ENCODE assay signal across 9 mouse cellular contexts in genomic region chr11:75346556-75347187, GRCm38 (mm10). TPM values are rescaled to one million over a fixed set of nuclear protein-coding genes. Genes with fewer than 3 reads are reported as not detected.
DNase-seq lines count a peak whose midpoint lies in the region; ATAC-seq lines count a peak whose summit lies in the region.
"Had no signal": no experiment of that assay in that cellular context is flagged by ENCODE, and none has a peak within 500 bp of the region (broad histone marks: within the 10 kb centered on the region; RNA-seq: fewer than 3 reads in every experiment).

No protein-coding gene starts in this region.

- H3K27me3 ChIP-seq in erythroblast, embryonic 14.5 days (ENCODE audit: control insufficient read depth), result no peaks in the 10 kb centered on the region
- no peaks in the 10 kb centered on the region for H3K27me3 ChIP-seq in midbrain, embryonic 11.5 days (ENCODE audit: control insufficient read depth, insufficient read depth, low read length)
- no peaks in the 10 kb centered on the region for H3K27me3 ChIP-seq in midbrain, embryonic 16.5 days (ENCODE audit: control insufficient read depth, insufficient read depth, low read depth, low read length)
- no peaks in the 10 kb centered on the region for H3K27me3 ChIP-seq in limb, embryonic 12.5 days

- H3K4me2 ChIP-seq in midbrain, embryonic 11.5 days, result peak overlapping the region; percentile 90; the same call in 1 of the 2 replicates
- no peak overlapping the region; the same call in 1 of the 2 replicates for H3K4me2 ChIP-seq in midbrain, embryonic 16.5 days (ENCODE audit: low read length)
- H3K4me2 ChIP-seq in limb, embryonic 12.5 days, result peak overlapping the region; percentile 83

- H3K4me3 ChIP-seq in erythroblast, embryonic 14.5 days (replicated peaks), result peak overlapping the region; percentile 97
- H3K4me3 ChIP-seq in midbrain, embryonic 11.5 days (ENCODE audit: low read depth, low read length), result no peak overlapping the region
- H3K4me3 ChIP-seq in midbrain, embryonic 16.5 days (ENCODE audit: low read depth, low read length), result no peak overlapping the region
- peak overlapping the region; percentile 70 for H3K4me3 ChIP-seq in limb, embryonic 12.5 days (replicated peaks)

- H3K27ac ChIP-seq in midbrain, embryonic 11.5 days (ENCODE audit: low read depth, low read length), result no peak overlapping the region
- no peak overlapping the region for H3K27ac ChIP-seq in midbrain, embryonic 16.5 days (ENCODE audit: low read length)
- no peak overlapping the region for H3K27ac ChIP-seq in limb, embryonic 12.5 days

- peak; percentile 23 for DNase-seq in midbrain, embryonic 11.5 days (ENCODE audit: low spot score, missing footprints)
- DNase-seq in right cerebral cortex, adult 18-20 months, result no peak
- DNase-seq in embryo, embryonic 10 days (ENCODE audit: low spot score), result no peak
- DNase-seq in c-Kit-positive CD71-positive TER-119-positive erythroid progenitor cells, embryonic 14.5 days (ENCODE audit: low spot score), result no peak
- DNase-seq: adrenal gland, postnatal 25 days had no signal

- peaks cover 44% of the 10 kb centered on the region for H3K36me3 ChIP-seq in erythroblast, embryonic 14.5 days (ENCODE audit: control insufficient read depth)
- H3K36me3 ChIP-seq in midbrain, embryonic 11.5 days (ENCODE audit: control insufficient read depth, insufficient read depth, low read length), result no peaks in the 10 kb centered on the region
- H3K36me3 ChIP-seq in midbrain, embryonic 16.5 days (ENCODE audit: control insufficient read depth, insufficient read depth, low read length), result no peaks in the 10 kb centered on the region
- peaks cover 7% of the 10 kb centered on the region; the same call in 1 of the 2 replicates for H3K36me3 ChIP-seq in limb, embryonic 12.5 days

- 79% methylated on average over 3 of the region's 4 CpGs for WGBS in midbrain, embryonic 11.5 days
- WGBS in midbrain, embryonic 16.5 days, result 70% methylated on average over 3 of the region's 4 CpGs
- WGBS in limb, embryonic 12.5 days, result 67% methylated on average over 4 of the region's 4 CpGs

- no peaks in the 10 kb centered on the region for H3K9me3 ChIP-seq in erythroblast, embryonic 14.5 days (ENCODE audit: control insufficient read depth, low read length)
- no peaks in the 10 kb centered on the region for H3K9me3 ChIP-seq in midbrain, embryonic 11.5 days (ENCODE audit: control insufficient read depth, low read length)
- H3K9me3 ChIP-seq in midbrain, embryonic 16.5 days (replicated peaks; ENCODE audit: control insufficient read depth, low read length, poor library complexity, severe bottlenecking), result no peaks in the 10 kb centered on the region
- no peaks in the 10 kb centered on the region for H3K9me3 ChIP-seq in limb, embryonic 12.5 days

- ATAC-seq in erythroblast, adult 5-6 weeks (replicated peaks; ENCODE audit: low FRiP score, poor library complexity, severe bottlenecking), result no peak
- ATAC-seq in midbrain, embryonic 11.5 days (ENCODE audit: low FRiP score), result no peak
- ATAC-seq in midbrain, embryonic 16.5 days, result no peak
- no peak for ATAC-seq in limb, embryonic 12.5 days (ENCODE audit: insufficient number of reproducible peaks, insufficient read depth, low FRiP score, low TSS enrichment, low read depth)

- no peak overlapping the region for H3K9ac ChIP-seq in midbrain, embryonic 11.5 days (ENCODE audit: low read length)
- H3K9ac ChIP-seq in midbrain, embryonic 16.5 days (ENCODE audit: low read depth, low read length), result no peak overlapping the region
- H3K9ac ChIP-seq in limb, embryonic 12.5 days (replicated peaks), result no peak overlapping the region

- H3K4me1 ChIP-seq in erythroblast, embryonic 14.5 days (ENCODE audit: control insufficient read depth), result peaks cover 46% of the 10 kb centered on the region
- peaks cover 11% of the 10 kb centered on the region for H3K4me1 ChIP-seq in midbrain, embryonic 11.5 days (ENCODE audit: control insufficient read depth, insufficient read depth, low read length)
- peaks cover 17% of the 10 kb centered on the region for H3K4me1 ChIP-seq in midbrain, embryonic 16.5 days (ENCODE audit: control insufficient read depth, insufficient read depth, low read length)
- H3K4me1 ChIP-seq in limb, embryonic 12.5 days (replicated peaks), result peaks cover 18% of the 10 kb centered on the region

RNA-seq across cellular contexts. Expression of gene Rpa1, which starts 1.5 kb away (rescaled TPM):
- 7.1 and 7.4 TPM in 2 replicates for polyA plus RNA-seq in erythroblast, embryonic 14.5 days (2012)
- total RNA-seq in erythroblast, adult 5-6 weeks (2015; ENCODE audit: low replicate concordance), result 7.5 and 15.7 TPM in 2 replicates
- 47.8 and 64.4 TPM in 2 replicates for total RNA-seq in erythroblast, adult 5-6 weeks (2017; ENCODE audit: low replicate concordance)
- polyA plus RNA-seq in midbrain, embryonic 11.5 days (2014; fragmentation: Nextera tagmentation; extraction: Ambion mirVana), result 124 and 126 TPM in 2 replicates
- 50.6 and 50.7 TPM in 2 replicates for polyA plus RNA-seq in midbrain, embryonic 16.5 days (2015; fragmentation: Nextera tagmentation; extraction: Ambion mirVana)
- 153 and 163 TPM in 2 replicates for polyA plus RNA-seq in limb, embryonic 12.5 days (2016; fragmentation: Nextera tagmentation; extraction: Ambion mirVana)

RNA-seq across cellular contexts. Expression of gene Smyd4, which starts 1.6 kb away (rescaled TPM):
- 0.19 and 0.22 TPM in 2 replicates for polyA plus RNA-seq in erythroblast, embryonic 14.5 days (2012)
- total RNA-seq in erythroblast, adult 5-6 weeks (2015; ENCODE audit: low replicate concordance), result 4.0 and 8.5 TPM in 2 replicates
- total RNA-seq in erythroblast, adult 5-6 weeks (2017; ENCODE audit: low replicate concordance), result 1.4 and 2.9 TPM in 2 replicates
- 11.6 and 13.1 TPM in 2 replicates for polyA plus RNA-seq in midbrain, embryonic 11.5 days (2014; fragmentation: Nextera tagmentation; extraction: Ambion mirVana)
- polyA plus RNA-seq in midbrain, embryonic 16.5 days (2015; fragmentation: Nextera tagmentation; extraction: Ambion mirVana), result 17.3 TPM in 2 replicates
- polyA plus RNA-seq in limb, embryonic 12.5 days (2016; fragmentation: Nextera tagmentation; extraction: Ambion mirVana), result 20.4 and 22.7 TPM in 2 replicates

Comparison
In these comparisons a context has a peak if more than half of its experiments do, and no peak if none do; other contexts are left out.
1. H3K4me3 ChIP-seq: peak in erythroblast, embryonic 14.5 days (single experiment) and limb, embryonic 12.5 days (single experiment); none in midbrain, embryonic 11.5 days (single experiment) and midbrain, embryonic 16.5 days (single experiment).
2. RNA of gene Smyd4, which starts 1.6 kb away (polyA plus RNA-seq): 20.4 to 22.7 TPM in limb, embryonic 12.5 days, 17.3 TPM in midbrain, embryonic 16.5 days and 11.6 to 13.1 TPM in midbrain, embryonic 11.5 days; 0.19 to 0.22 TPM in erythroblast, embryonic 14.5 days; every median in the first group is over 10 times any median in the second.